Mouse (Mus musculus): Measurements from ENCODE around the gene Syne1.

Gene Syne1

DNA sequence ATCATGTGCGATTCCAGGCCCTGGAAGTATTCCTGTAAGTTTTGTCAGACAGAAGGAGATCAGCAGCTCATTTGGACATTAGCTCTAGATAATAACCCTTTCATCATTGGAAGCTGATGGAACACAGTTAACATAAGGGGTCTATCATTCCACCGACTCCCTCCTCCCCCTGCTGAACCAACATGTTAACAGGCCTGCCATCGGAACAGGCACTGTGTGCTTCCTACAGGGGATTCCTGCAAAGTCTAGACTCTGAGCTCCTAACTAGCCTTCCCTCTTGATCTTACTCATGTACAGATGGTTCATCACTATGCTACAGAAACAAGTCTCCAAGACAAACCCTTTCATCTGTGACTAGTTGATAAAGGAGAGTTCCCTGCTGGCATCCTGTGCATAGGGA lies 419.2 kb downstream of the Syne1 start:
- no peak for DNase-seq

DNA sequence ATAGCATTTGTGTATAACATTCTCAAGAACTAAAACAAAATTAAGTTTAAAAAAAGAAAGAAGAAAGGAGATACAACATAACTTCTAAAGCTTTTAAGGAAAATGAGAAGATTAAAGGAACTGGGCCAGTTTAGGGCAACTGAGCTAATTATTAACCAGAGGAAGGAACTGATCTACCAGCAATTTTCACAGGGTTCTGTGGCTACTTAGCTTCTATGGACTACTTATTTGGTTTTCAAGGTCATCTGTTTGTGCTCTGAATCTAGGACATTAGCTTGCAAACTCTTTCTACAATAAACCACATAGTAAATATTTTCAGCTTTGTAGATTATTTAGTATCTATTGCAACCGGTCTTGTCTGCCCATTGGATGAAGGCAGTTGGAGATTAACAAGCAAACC lies 420.8 kb downstream of the Syne1 start:
- no peak for DNase-seq

DNA sequence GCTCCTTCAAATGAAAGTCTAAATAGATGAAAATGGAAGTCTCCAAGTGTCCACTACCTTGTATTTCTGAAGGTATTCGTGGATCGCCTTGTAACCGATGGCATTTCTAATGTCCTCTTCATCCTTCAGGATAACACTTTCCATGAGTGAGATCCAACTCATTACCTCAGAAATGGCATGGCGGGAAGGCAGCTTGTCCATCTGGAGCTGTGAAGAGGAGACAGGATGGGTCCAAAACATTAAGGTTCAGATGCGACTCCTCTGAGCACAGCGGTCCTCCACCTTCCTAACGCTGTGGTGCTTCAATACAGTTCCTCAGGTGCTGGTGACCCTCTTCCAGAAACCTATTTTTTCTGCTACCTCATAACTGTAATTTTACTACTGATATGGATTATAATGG lies 426.5 kb downstream of the Syne1 start:
- peak; percentile 25 for DNase-seq

- no peak for DNase-seq
Observed at GRCm38 (mm10) chr10:5116720-5117119, 434.6 kb downstream of the Syne1 start.

DNA sequence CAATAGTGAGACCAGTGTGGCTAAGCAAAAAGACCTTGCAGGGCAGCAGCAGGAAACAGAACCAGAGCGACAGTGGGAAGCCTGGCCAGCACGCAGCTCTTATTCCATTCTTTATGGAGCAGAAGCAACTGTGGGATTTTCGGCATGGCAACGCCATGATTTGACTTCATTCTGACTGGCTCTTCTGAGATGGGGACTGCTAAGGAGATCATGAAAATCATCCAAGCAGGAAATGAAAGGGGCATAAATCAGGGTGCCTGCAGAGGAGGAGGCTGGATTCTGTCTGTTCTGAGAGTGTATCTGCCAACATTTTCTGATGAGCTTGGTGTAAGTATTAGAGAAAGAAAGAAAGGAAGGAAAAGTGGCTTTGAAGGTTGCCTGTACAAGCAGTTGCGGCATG lies 435.1 kb downstream of the Syne1 start:
- DNase-seq, result no peak

GRCm38 (mm10) chr10:5110773-5111172 lies 440.5 kb downstream of the Syne1 start:
- DNase-seq, result no peak

GRCm38 (mm10) chr10:5097754-5098137 lies 453.5 kb downstream of the Syne1 start:
- DNase-seq, result no peak

GRCm38 (mm10) chr10:5096996-5097753 lies 454.1 kb downstream of the Syne1 start:
- DNase-seq, result peak; percentile 25

DNA sequence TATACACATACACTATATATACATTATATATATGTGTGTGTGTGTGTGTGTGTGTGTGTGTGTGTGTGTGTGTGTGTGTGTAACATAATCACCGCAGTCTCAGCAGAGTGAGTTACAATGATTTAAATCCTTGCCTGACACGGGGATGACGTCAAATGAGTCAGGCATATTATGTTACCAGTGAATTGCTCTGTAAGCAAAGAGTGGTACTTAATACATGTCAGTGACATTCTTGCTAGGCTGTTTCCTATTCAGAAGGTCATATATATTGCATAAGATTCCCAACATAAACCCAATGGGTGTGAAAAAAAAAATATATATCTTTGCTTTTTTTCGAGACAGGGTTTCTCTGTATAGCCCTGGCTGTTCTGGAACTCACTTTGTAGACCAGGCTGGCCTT lies 462.1 kb downstream of the Syne1 start:
- DNase-seq, result no peak

GRCm38 (mm10) chr10:5087336-5087735 lies 463.9 kb downstream of the Syne1 start:
- no peak for DNase-seq

GRCm38 (mm10) chr10:5086329-5086728 lies 465.0 kb downstream of the Syne1 start:
- no peak for DNase-seq

GRCm38 (mm10) chr10:5085792-5086191 lies 465.5 kb downstream of the Syne1 start:
- no peak for DNase-seq

DNA sequence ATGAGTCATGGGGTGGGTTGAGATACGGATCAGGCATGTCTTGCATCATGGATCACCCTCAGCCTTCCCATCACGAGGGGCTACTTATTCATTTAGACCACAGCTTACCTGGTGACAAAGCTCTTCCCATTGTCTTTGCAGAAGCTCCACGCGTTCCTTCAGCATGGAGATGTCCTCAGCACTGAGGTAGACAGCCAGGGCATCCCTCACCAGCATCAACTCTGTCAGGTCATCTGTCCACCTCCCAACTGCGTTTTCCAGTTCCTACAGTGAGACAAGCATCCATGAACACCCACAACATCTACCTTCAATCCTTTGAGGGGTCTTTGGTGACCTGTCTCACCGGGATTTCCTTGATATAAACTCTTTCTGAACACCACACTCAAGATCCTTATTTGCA lies 467.6 kb downstream of the Syne1 start:
- no peak for DNase-seq

- peak; percentile 34 for DNase-seq
Observed at GRCm38 (mm10) chr10:5079945-5080468, 471.3 kb downstream of the Syne1 start.

GRCm38 (mm10) chr10:5075724-5076123 lies 475.6 kb downstream of the Syne1 start:
- DNase-seq, result no peak

GRCm38 (mm10) chr10:5072054-5072453 lies 479.2 kb downstream of the Syne1 start:
- no peak for DNase-seq

- no peak for DNase-seq
Observed at GRCm38 (mm10) chr10:5070941-5071231, 480.4 kb downstream of the Syne1 start.

DNA sequence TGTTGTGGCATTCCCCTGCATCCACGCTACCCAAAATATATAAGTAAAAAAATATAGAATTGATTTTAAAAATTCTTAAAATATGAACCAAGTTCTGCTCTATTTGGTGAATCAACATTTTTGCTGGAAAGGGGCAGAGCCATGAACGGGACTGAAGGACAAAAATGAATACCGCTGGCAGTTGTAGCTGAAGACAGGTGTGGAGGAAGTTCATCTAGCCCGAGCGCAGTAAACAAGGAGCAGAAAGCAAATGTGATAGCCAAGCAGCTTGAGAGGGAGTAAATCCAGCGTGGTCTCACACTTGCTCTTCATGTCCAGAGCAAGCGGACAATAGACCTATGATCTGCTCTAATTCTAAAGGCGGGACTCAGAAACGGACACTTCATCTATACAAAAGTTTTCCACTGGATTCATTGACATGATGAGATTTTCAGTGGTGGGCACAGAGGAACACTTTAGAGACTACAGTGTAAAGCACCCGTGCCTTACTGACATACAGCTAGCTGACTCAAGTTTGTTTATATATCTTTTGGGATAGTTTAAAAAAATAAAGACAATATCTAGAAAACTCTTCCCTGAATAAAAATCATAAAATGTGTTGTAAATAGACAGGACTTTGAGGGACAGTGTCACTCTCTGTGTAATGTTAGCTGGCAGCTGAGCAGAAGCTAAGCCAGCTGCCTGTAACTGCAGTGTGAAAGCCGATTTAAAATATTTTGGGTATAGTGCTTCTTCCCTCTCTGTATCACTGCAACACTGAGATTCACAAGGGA lies 480.9 kb downstream of the Syne1 start:
- no peak for DNase-seq

- DNase-seq, result peak; percentile 34
Observed at GRCm38 (mm10) chr10:5068676-5069265, 482.5 kb downstream of the Syne1 start, which contains the start of gene Gm10097. Gm10097 (plus strand) TSS chr10:5069192.

DNA sequence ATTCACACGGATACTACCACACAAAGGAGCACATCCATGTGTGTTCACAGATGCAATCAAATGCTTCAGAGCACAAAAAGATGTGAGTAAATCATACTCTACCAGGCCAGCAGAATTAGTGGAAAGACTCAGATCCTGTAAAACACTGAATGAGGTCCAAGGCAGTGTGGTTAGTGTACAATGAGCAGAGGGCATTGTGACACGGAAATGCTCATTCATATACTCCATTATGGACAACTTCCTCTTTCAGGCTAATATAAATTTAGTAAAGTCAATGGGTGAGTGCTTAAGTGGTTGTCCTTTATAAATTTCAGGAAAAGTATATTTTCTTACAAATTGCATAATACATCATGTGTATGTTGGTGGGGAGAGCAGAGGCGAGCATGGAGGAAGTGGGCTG lies 484.2 kb downstream of the Syne1 start:
- no peak for DNase-seq

- no peak for DNase-seq
Observed at GRCm38 (mm10) chr10:5059983-5060382, 491.3 kb downstream of the Syne1 start.

DNA sequence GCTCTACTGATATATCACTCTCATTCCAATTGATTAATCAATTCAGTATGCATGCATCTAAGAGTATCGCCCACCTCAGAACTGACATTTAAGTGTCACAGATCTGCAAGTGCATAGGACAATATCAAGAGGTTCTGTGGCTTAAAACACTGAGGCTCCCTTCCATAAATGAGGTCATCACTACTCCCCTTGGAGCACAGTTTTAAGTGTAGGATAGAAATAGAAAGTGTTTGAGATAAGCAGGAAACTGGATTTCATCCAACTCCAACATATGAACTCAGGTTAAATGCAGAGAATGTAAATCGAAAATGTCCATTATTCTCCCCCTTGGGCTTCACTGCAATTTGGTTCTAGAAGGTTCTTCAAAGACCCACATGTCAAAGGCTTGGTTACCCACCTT lies 492.4 kb downstream of the Syne1 start:
- no peak for DNase-seq

GRCm38 (mm10) chr10:5057661-5058060 lies 493.6 kb downstream of the Syne1 start:
- DNase-seq, result no peak

DNA sequence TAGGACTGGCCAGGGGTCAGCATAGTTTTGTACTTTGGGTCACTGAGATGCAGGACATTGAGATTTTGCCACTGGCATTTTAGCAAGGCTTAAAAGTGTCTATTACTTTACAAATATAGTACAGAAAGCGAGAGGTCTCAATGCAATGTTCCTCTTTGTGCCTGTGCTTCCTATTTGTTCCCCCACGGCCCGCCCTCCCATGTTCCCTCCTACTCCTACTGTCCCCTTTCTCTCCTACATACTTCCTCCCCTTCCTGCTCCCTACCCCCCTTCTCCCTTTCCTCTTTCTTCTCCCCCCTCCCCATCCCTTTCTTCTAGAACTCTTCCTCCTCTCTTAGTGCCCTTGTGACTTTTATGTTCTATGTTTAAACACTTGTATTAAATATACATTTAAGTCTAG lies 494.3 kb downstream of the Syne1 start:
- no peak for DNase-seq

Measured in cerebellum, adult 8-10 months (tissue).